Mouse (Mus musculus): ENCODE measurements around the gene Unc93b1. TPM values are rescaled to one million over a fixed set of nuclear protein-coding genes. Genes with fewer than 3 reads are reported as not detected.

Gene Unc93b1
- polyA plus RNA-seq, 1 experiment from 2014 or later = 12.1 TPM

Other genes with a start within 250 kb of the Unc93b1 start
- gene Lrp5, start 248.6 kb upstream of the Unc93b1 start, polyA plus RNA-seq (2016; fragmentation: Nextera tagmentation; extraction: Ambion mirVana) = 7.7 and 8.4 TPM in 2 replicates
- 33.0 and 41.1 TPM in 2 replicates for gene 1810055G02Rik, start 226.9 kb upstream of the Unc93b1 start, polyA plus RNA-seq (2016; fragmentation: Nextera tagmentation; extraction: Ambion mirVana)
- 38.3 and 44.2 TPM in 2 replicates for gene Kmt5b, start 167.8 kb upstream of the Unc93b1 start, polyA plus RNA-seq (2016; fragmentation: Nextera tagmentation; extraction: Ambion mirVana)
- 55.7 and 62.8 TPM in 2 replicates for gene Chka, start 83.4 kb upstream of the Unc93b1 start, polyA plus RNA-seq (2016; fragmentation: Nextera tagmentation; extraction: Ambion mirVana)
- gene Tcirg1, start 28.1 kb upstream of the Unc93b1 start, polyA plus RNA-seq (2016; fragmentation: Nextera tagmentation; extraction: Ambion mirVana) = 41.3 and 47.0 TPM in 2 replicates
- 242 and 257 TPM in 2 replicates for gene Ndufs8, start 22.4 kb upstream of the Unc93b1 start, polyA plus RNA-seq (2016; fragmentation: Nextera tagmentation; extraction: Ambion mirVana)
- gene Aldh3b1, start 5.4 kb upstream of the Unc93b1 start, polyA plus RNA-seq (2016; fragmentation: Nextera tagmentation; extraction: Ambion mirVana) = 0.60 and 0.65 TPM in 2 replicates
- not detected in 2 replicates for gene Aldh3b3, start 23.5 kb downstream of the Unc93b1 start, polyA plus RNA-seq (2016; fragmentation: Nextera tagmentation; extraction: Ambion mirVana)
- gene Aldh3b2, start 37.1 kb downstream of the Unc93b1 start, polyA plus RNA-seq (2016; fragmentation: Nextera tagmentation; extraction: Ambion mirVana) = 2.7 and 3.6 TPM in 2 replicates
- 3.6 and 3.7 TPM in 2 replicates for gene Acy3, start 51.4 kb downstream of the Unc93b1 start, polyA plus RNA-seq (2016; fragmentation: Nextera tagmentation; extraction: Ambion mirVana)
- not detected in 2 replicates for gene Tbx10, start 57.6 kb downstream of the Unc93b1 start, polyA plus RNA-seq (2016; fragmentation: Nextera tagmentation; extraction: Ambion mirVana)
- 30.8 and 31.5 TPM in 2 replicates for gene Nudt8, start 65.4 kb downstream of the Unc93b1 start, polyA plus RNA-seq (2016; fragmentation: Nextera tagmentation; extraction: Ambion mirVana)
- gene Gm49405, start 65.4 kb downstream of the Unc93b1 start, polyA plus RNA-seq (2016; fragmentation: Nextera tagmentation; extraction: Ambion mirVana) = 4.6 and 5.5 TPM in 2 replicates
- gene Doc2g, start 68.1 kb downstream of the Unc93b1 start, polyA plus RNA-seq (2016; fragmentation: Nextera tagmentation; extraction: Ambion mirVana) = 6.8 and 7.6 TPM in 2 replicates
- gene Ndufv1, start 77.6 kb downstream of the Unc93b1 start, polyA plus RNA-seq (2016; fragmentation: Nextera tagmentation; extraction: Ambion mirVana) = 180 and 201 TPM in 2 replicates
- gene Gstp1, start 102.8 kb downstream of the Unc93b1 start, polyA plus RNA-seq (2016; fragmentation: Nextera tagmentation; extraction: Ambion mirVana) = 476 and 504 TPM in 2 replicates
- gene Gstp2, start 110.8 kb downstream of the Unc93b1 start, polyA plus RNA-seq (2016; fragmentation: Nextera tagmentation; extraction: Ambion mirVana) = 1.8 and 10.6 TPM in 2 replicates
- not detected in 2 replicates for gene Gstp3, start 124.4 kb downstream of the Unc93b1 start, polyA plus RNA-seq (2016; fragmentation: Nextera tagmentation; extraction: Ambion mirVana)
- gene Cabp2, start 146.4 kb downstream of the Unc93b1 start, polyA plus RNA-seq (2016; fragmentation: Nextera tagmentation; extraction: Ambion mirVana) = not detected in 2 replicates
- 66.9 and 67.1 TPM in 2 replicates for gene Cdk2ap2, start 162.0 kb downstream of the Unc93b1 start, polyA plus RNA-seq (2016; fragmentation: Nextera tagmentation; extraction: Ambion mirVana)
- gene Pitpnm1, start 164.8 kb downstream of the Unc93b1 start, polyA plus RNA-seq (2016; fragmentation: Nextera tagmentation; extraction: Ambion mirVana) = 11.6 and 13.0 TPM in 2 replicates
- gene Aip, start 190.7 kb downstream of the Unc93b1 start, polyA plus RNA-seq (2016; fragmentation: Nextera tagmentation; extraction: Ambion mirVana) = 86.5 and 87.5 TPM in 2 replicates
- gene Gpr152, start 204.6 kb downstream of the Unc93b1 start, polyA plus RNA-seq (2016; fragmentation: Nextera tagmentation; extraction: Ambion mirVana) = not detected in 2 replicates
- 0.12 and 0.14 TPM in 2 replicates for gene Cabp4, start 208.8 kb downstream of the Unc93b1 start, polyA plus RNA-seq (2016; fragmentation: Nextera tagmentation; extraction: Ambion mirVana)
- gene Coro1b, start 213.4 kb downstream of the Unc93b1 start, polyA plus RNA-seq (2016; fragmentation: Nextera tagmentation; extraction: Ambion mirVana) = 125 and 131 TPM in 2 replicates
- gene Ptprcap, start 218.4 kb downstream of the Unc93b1 start, polyA plus RNA-seq (2016; fragmentation: Nextera tagmentation; extraction: Ambion mirVana) = 1.3 and 1.4 TPM in 2 replicates
- gene Rps6kb2, start 228.2 kb downstream of the Unc93b1 start, polyA plus RNA-seq (2016; fragmentation: Nextera tagmentation; extraction: Ambion mirVana) = 63.3 and 69.4 TPM in 2 replicates
- gene Carns1, start 240.3 kb downstream of the Unc93b1 start, polyA plus RNA-seq (2016; fragmentation: Nextera tagmentation; extraction: Ambion mirVana) = 2.3 and 3.1 TPM in 2 replicates

All from limb, embryonic 12.5 days (tissue).